Comparison of ENCODE assay signal across 11 mouse cellular contexts in genomic region chr2:166549069-166549468, GRCm38 (mm10).
DNase-seq lines count a peak whose midpoint lies in the region; ATAC-seq and TF ChIP-seq lines count a peak whose summit lies in the region.
"Had no signal": no experiment of that assay in that cellular context is flagged by ENCODE, and none has a peak within 500 bp of the region (broad histone marks: within the 10 kb centered on the region; RNA-seq: fewer than 3 reads in every experiment).

No protein-coding gene starts in this region.

- H3K9me3 ChIP-seq in hindbrain, embryonic 11.5 days (ENCODE audit: control insufficient read depth, low read length) = no peaks in the 10 kb centered on the region
- no peaks in the 10 kb centered on the region for H3K9me3 ChIP-seq in hindbrain, postnatal 0 days (ENCODE audit: low read length)
- no peaks in the 10 kb centered on the region for H3K9me3 ChIP-seq in embryonic facial prominence, embryonic 10.5 days
- H3K9me3 ChIP-seq in neural tube, embryonic 13.5 days = no peaks in the 10 kb centered on the region
- H3K9me3 ChIP-seq in kidney, embryonic 15.5 days (replicated peaks) = no peaks in the 10 kb centered on the region
- H3K9me3 ChIP-seq: limb, embryonic 13.5 days had no signal

- ATAC-seq in hindbrain, embryonic 11.5 days (ENCODE audit: low FRiP score) = no peak
- no peak for ATAC-seq in hindbrain, postnatal 0 days
- ATAC-seq in neural tube, embryonic 13.5 days (ENCODE audit: low read depth) = no peak
- no peak for ATAC-seq in kidney, embryonic 15.5 days (replicated peaks; ENCODE audit: low FRiP score)
- ATAC-seq: intestine, embryonic 16.5 days had no signal

- no peaks in the 10 kb centered on the region for H3K36me3 ChIP-seq in hindbrain, embryonic 11.5 days (ENCODE audit: control insufficient read depth, insufficient read depth, low read length)
- no peaks in the 10 kb centered on the region for H3K36me3 ChIP-seq in hindbrain, postnatal 0 days (ENCODE audit: insufficient read depth, low read length)
- no peaks in the 10 kb centered on the region for H3K36me3 ChIP-seq in embryonic facial prominence, embryonic 10.5 days (replicated peaks)
- H3K36me3 ChIP-seq in neural tube, embryonic 13.5 days = no peaks in the 10 kb centered on the region
- no peaks in the 10 kb centered on the region for H3K36me3 ChIP-seq in kidney, embryonic 15.5 days
- H3K36me3 ChIP-seq: limb, embryonic 13.5 days had no signal

- H3K4me3 ChIP-seq in hindbrain, embryonic 11.5 days (ENCODE audit: low read depth, low read length) = no peak overlapping the region
- no peak overlapping the region for H3K4me3 ChIP-seq in hindbrain, postnatal 0 days (ENCODE audit: low read length)
- H3K4me3 ChIP-seq in embryonic facial prominence, embryonic 10.5 days = no peak overlapping the region
- H3K4me3 ChIP-seq in neural tube, embryonic 13.5 days = no peak overlapping the region
- no peak overlapping the region for H3K4me3 ChIP-seq in kidney, embryonic 15.5 days (replicated peaks)
- H3K4me3 ChIP-seq: limb, embryonic 13.5 days had no signal

- H3K27ac ChIP-seq in hindbrain, embryonic 11.5 days (ENCODE audit: low read depth, low read length) = peak overlapping the region; percentile 62
- H3K27ac ChIP-seq in hindbrain, postnatal 0 days = no peak overlapping the region
- H3K27ac ChIP-seq in embryonic facial prominence, embryonic 10.5 days (replicated peaks) = peak overlapping the region; percentile 70
- peak overlapping the region; percentile 71; the same call in 1 of the 2 replicates for H3K27ac ChIP-seq in neural tube, embryonic 13.5 days (replicated peaks)
- H3K27ac ChIP-seq in kidney, embryonic 15.5 days = no peak overlapping the region
- H3K27ac ChIP-seq: limb, embryonic 13.5 days had no signal

- WGBS in hindbrain, embryonic 11.5 days = 87% methylated on average over 5 of the region's 5 CpGs
- WGBS in hindbrain, postnatal 0 days = 84% methylated on average over 5 of the region's 5 CpGs
- WGBS in embryonic facial prominence, embryonic 10.5 days = 89% methylated on average over 5 of the region's 5 CpGs
- 83% methylated on average over 5 of the region's 5 CpGs for WGBS in neural tube, embryonic 13.5 days
- WGBS in kidney, embryonic 15.5 days = 74% methylated on average over 5 of the region's 5 CpGs

- no peak for DNase-seq in hindbrain, embryonic 11.5 days (ENCODE audit: low spot score)
- DNase-seq in hindbrain, postnatal 0 days (ENCODE audit: low spot score) = no peak
- peak; percentile 15 to 31 for DNase-seq in B cell, adult 2 months
- DNase-seq in embryonic facial prominence, embryonic 10.5 days (ENCODE audit: low spot score) = no peak
- DNase-seq in gastrocnemius, adult 8-10 months (ENCODE audit: low spot score in 2 of 2) = no peak
- DNase-seq in adrenal gland, adult (ENCODE audit: inconsistent age in 2 of 2, low spot score in 1 of 2) = no peak
- DNase-seq: lung, postnatal 4 days had no signal

- no peak for TF ChIP-seq CTCF in hindbrain, postnatal 0 days (IDR thresholded peaks at IDR 0.05; ENCODE audit: low read depth)

- no peaks in the 10 kb centered on the region; the same call in none of the 2 replicates for H3K27me3 ChIP-seq in hindbrain, embryonic 11.5 days (ENCODE audit: control insufficient read depth, insufficient read depth, low read length)
- H3K27me3 ChIP-seq in hindbrain, postnatal 0 days (ENCODE audit: insufficient read depth, low read length) = no peaks in the 10 kb centered on the region
- H3K27me3 ChIP-seq in embryonic facial prominence, embryonic 10.5 days (replicated peaks; ENCODE audit: low read depth, poor library complexity, severe bottlenecking) = peaks cover 15% of the 10 kb centered on the region
- H3K27me3 ChIP-seq in neural tube, embryonic 13.5 days = peaks cover 17% of the 10 kb centered on the region; the same call in 1 of the 2 replicates
- no peaks in the 10 kb centered on the region for H3K27me3 ChIP-seq in kidney, embryonic 15.5 days
- H3K27me3 ChIP-seq: limb, embryonic 13.5 days had no signal

- no peak overlapping the region for H3K4me2 ChIP-seq in hindbrain, embryonic 11.5 days (replicated peaks; ENCODE audit: low read depth, low read length)
- H3K4me2 ChIP-seq in hindbrain, postnatal 0 days (ENCODE audit: low read depth, low read length) = no peak overlapping the region
- H3K4me2 ChIP-seq in neural tube, embryonic 13.5 days = no peak overlapping the region
- no peak overlapping the region for H3K4me2 ChIP-seq in kidney, embryonic 15.5 days
- H3K4me2 ChIP-seq: limb, embryonic 13.5 days had no signal

- no peak overlapping the region for H3K9ac ChIP-seq in hindbrain, embryonic 11.5 days (ENCODE audit: low read depth, low read length)
- no peak overlapping the region for H3K9ac ChIP-seq in hindbrain, postnatal 0 days (replicated peaks; ENCODE audit: low read length)
- no peak overlapping the region for H3K9ac ChIP-seq in neural tube, embryonic 13.5 days
- no peak overlapping the region for H3K9ac ChIP-seq in kidney, embryonic 15.5 days
- H3K9ac ChIP-seq: limb, embryonic 13.5 days had no signal

- peaks cover 11% of the 10 kb centered on the region; the same call in 1 of the 2 replicates for H3K4me1 ChIP-seq in hindbrain, embryonic 11.5 days (replicated peaks; ENCODE audit: control insufficient read depth, insufficient read depth, low read length)
- no peaks in the 10 kb centered on the region for H3K4me1 ChIP-seq in hindbrain, postnatal 0 days (ENCODE audit: insufficient read depth, low read length)
- H3K4me1 ChIP-seq in embryonic facial prominence, embryonic 10.5 days = peaks cover 76% of the 10 kb centered on the region
- peaks cover 54% of the 10 kb centered on the region for H3K4me1 ChIP-seq in neural tube, embryonic 13.5 days (replicated peaks)
- peaks cover 52% of the 10 kb centered on the region for H3K4me1 ChIP-seq in kidney, embryonic 15.5 days

Comparison
In these comparisons a context has a peak if more than half of its experiments do, and no peak if none do; other contexts are left out.
1. H3K27ac ChIP-seq: peak in hindbrain, embryonic 11.5 days (single experiment), embryonic facial prominence, embryonic 10.5 days (single experiment) and neural tube, embryonic 13.5 days (single experiment); none in hindbrain, postnatal 0 days (single experiment) and kidney, embryonic 15.5 days (single experiment).
2. DNase-seq: peak in B cell, adult 2 months (2 of 2); none in hindbrain, embryonic 11.5 days (single experiment), hindbrain, postnatal 0 days (single experiment), embryonic facial prominence, embryonic 10.5 days (single experiment), gastrocnemius, adult 8-10 months (0 of 2) and adrenal gland, adult (0 of 2).